Mouse (Mus musculus) inflammation-experienced regulatory T-cells, adult 6 months (primary cell): Measurements from ENCODE around the gene Smarcc1. TPM values are rescaled to one million over a fixed set of nuclear protein-coding genes. Genes with fewer than 3 reads are reported as not detected.
A peak's percentile ranks its signal among the peaks of the same experiment; 100 is the strongest.
"Not testable (repeated sequence)": the region's sequence is repeated elsewhere in the genome, so short reads cannot be mapped to it uniquely, and the experiment has no call there.

Source experiments
- ATAC-seq: one replicate; pipeline ENCODE4 v1.8.0; 2017
- polyA plus RNA-seq, 3 experiments: library from polyadenylated mRNA; unstranded; fragments of 100-300 nt; shearing (Covaris generic); gene quantifications; one replicate each; pipeline ENCODE4 v1.2.1; 2017

Gene Smarcc1
- polyA plus RNA-seq, result 10 to 100 TPM; 25.9 to 35.4 (median 26.2) TPM

DNA sequence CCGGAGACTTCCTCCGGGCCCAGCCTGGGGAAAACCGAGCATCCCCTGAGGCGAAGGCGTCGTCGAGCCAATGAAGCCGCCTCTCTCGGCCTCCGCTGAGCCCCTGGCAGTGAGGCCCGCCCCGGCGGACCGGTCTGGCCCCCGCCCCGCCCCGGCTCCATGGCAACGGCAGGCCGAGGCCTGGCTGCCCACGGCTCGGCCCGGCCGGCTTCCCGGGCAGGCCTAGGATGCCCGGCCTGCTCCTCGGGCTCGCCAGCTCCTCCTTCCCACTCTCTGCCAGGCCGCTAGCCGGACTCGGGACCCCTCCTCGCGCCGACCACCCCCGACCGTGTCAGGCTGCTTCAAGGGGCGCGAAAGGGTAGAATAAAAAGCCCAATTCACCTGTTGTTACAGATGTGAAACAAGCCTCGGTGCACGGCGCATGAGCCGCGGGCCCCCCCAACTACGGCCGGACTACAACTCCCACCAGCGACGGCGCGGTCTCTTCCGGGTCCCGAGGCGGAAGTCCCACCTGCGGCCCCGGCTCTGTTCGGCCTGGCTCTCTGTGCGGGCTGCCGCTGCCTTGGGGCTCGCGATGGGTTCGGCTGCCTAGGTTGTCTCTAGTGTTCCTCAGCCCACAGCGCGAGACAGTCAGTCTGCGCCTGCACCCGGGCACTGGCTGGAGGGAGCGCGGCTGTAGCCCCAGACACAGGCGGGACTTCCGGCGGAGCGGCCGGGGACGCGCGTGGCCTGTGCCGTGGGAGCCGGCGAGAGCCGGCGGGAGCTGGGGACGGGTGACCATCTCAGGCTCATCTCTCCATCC lies at the start of gene Smarcc1:
TSS of gene Smarcc1 (plus strand) at position 732 of the 802 bp plus-strand sequence.
- peak; percentile 93 for ATAC-seq

DNA sequence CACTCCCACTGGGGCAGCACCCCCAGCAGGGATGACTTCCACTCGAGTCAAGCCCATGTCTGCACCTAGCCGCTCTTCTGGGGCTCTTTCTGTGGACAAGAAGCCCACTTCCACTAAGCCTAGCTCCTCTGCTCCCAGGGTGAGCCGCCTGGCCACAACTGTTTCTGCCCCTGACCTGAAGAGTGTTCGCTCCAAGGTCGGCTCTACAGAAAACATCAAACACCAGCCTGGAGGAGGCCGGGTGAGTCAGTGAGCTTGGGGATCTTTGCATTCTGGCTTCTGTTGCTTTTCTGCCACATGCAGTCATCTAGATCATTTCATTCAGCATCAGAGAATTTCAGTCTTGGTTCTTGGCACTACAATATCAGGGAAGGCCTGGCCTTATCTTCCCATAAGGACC lies 48.8 kb upstream of the Smarcc1 start:
- no peak for ATAC-seq

DNA sequence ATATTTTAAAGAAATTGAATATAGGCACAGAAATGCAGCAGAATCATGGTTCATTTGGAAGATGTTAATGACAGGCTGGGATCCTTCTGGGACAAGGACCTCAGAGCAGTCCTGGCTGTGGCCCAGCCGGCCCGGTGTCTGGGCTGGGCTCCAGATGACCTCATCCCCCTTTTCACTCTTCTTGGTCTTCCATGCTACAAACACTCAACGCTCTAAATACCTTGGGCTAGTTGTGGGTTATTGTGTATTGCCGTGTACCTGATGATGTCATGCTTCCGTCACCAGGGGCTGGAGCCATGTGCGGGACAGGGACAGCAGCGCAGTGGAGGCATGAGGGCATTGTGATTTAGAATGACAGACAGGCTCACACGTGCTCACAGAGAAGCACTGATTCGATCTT lies 47.1 kb upstream of the Smarcc1 start:
- no peak for ATAC-seq

DNA sequence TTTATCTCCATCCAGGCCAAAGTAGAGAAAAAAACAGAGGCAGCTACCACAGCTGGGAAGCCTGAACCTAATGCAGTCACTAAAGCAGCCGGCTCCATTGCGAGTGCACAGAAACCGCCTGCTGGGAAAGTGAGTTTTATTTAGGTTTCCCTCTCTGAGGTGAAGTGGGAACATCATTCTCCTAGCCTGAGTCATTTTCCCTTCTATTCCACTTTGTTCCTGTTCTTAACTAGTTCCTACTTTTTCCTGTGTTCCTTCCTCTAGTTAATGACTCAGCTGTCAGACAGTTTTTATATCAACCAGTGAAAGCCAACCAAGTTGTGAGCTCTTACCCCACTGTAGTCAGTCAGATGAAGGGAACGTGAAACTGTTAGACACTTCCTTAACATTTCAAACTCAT lies 46.5 kb upstream of the Smarcc1 start:
- ATAC-seq, result no peak

GRCm38 (mm10) chr9:110071843-110072242 lies 45.7 kb upstream of the Smarcc1 start:
- peak; percentile 38 for ATAC-seq

- not testable (repeated sequence) for ATAC-seq
Measured at GRCm38 (mm10) chr9:110076468-110076867, 41.0 kb upstream of the Smarcc1 start.

GRCm38 (mm10) chr9:110081066-110081465 lies 36.4 kb upstream of the Smarcc1 start:
- no peak for ATAC-seq

DNA sequence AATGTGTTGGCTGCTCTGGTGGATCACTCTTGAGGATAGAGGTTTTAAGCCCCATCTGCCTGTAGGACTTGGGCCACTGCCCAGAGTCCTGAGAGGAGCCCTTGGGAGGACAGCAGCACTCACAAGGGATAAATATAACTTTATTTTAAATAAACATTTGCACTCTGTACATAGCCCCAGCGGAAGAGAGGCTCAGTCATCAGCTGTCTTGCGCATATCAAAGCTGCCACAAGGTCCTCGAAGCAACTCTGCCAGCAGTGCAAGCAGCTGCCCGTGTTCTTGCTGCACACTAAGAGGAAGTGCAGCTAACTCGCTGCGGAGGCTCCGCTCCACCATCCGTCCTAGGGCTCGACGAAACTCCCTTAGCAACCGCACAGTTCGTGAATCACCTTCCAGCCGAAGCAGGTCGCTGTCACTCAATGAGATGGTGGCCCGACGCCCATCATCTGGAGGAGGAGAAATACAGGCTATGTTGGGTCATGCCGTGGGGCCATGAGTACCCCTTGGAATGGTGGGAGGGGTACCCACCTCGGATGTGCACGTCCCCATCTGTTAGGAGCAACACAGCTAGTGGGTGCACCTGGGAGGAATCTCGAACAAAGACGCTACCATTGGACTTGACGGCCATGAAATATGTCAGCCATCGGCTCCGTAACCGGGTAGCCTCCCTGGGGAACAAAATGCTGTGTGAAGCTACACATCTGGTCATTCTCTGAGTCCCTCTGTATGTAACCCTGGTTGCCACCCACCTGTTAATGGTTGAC lies 33.1 kb upstream of the Smarcc1 start:
- no peak for ATAC-seq

- no peak for ATAC-seq
Measured at GRCm38 (mm10) chr9:110085693-110086092, 31.8 kb upstream of the Smarcc1 start.

DNA sequence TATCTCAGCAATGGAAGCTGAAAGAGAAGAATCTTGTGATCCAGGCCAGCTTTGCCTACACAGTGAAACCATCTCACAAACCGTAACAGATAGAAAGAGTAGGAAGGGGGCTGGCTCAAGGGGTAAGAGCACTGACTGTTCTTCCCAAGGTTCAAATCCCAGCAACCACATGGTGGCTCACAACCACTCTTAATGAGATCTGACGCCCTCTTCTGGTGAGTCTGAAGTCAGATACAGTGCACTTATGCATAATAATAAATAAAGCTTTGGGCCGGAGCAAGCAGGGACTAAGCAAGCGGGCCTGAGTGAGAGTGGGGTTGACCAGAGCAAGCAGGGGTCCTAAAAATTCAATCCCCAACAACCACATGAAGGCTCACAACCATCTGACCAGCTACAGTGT lies 24.2 kb upstream of the Smarcc1 start:
- ATAC-seq, result no peak

- no peak for ATAC-seq
Measured at GRCm38 (mm10) chr9:110094761-110095160, 22.7 kb upstream of the Smarcc1 start.

- no peak for ATAC-seq
Measured at GRCm38 (mm10) chr9:110097791-110098190, 19.7 kb upstream of the Smarcc1 start.

- peak; percentile 99 for ATAC-seq
Measured at GRCm38 (mm10) chr9:110100627-110101600, 16.6 kb upstream of the Smarcc1 start.

DNA sequence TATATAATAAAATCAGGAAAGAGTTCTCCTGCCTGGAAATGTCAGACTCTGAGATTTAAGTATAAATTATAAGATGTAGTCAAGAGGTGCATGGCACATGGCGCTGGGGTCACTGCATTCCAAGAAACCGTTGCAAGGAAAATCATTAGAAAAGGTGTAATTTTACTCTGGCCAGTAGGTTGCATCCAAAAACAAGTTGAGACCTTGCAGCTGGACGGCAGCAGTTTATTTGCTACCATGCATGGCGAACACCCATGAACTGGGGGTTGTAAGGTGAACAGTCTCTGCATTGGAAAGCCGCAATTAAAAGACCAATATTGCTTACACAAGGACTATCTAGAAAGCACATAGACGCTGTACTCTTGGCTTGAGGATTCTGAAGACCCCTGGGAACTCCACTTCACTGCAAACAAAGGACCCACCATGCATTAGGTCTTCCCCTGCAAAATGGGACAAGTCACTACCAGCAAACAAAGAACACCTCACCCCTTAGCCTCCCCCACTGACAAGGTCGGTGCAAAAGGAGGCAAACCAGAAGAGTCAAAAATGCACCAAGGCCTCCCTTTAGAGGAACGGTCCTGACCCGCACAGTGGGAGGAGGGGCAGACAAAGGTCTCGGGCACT lies 1.0 kb upstream of the Smarcc1 start:
- no peak for ATAC-seq

DNA sequence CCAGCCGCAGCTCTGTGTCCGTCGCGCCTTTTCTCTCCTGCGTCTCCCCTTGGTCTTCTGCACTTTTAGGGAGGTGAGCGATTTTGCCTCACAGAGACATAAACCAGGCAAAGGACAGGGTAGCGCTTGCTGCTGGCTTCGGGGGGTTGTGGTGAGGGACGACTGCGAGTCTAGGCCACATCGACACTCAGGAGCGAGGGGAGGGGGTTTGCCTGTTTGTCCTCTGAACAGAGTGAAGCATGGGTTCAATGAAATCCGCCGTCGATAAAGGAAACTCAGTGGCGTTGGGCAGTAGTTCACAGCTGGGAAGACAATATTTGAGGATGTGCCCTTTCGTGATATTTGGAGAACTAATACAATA lies 251 bp downstream of the Smarcc1 start, which contains the start of gene Dhx30:
TSS of gene Dhx30 (minus strand) at position 52 of the 361 bp plus-strand sequence.
- ATAC-seq, result peak; percentile 23

- ATAC-seq, result no peak
Measured at GRCm38 (mm10) chr9:110118249-110118648, 741 bp downstream of the Smarcc1 start.

GRCm38 (mm10) chr9:110121424-110121823 lies 3.9 kb downstream of the Smarcc1 start:
- ATAC-seq, result no peak

DNA sequence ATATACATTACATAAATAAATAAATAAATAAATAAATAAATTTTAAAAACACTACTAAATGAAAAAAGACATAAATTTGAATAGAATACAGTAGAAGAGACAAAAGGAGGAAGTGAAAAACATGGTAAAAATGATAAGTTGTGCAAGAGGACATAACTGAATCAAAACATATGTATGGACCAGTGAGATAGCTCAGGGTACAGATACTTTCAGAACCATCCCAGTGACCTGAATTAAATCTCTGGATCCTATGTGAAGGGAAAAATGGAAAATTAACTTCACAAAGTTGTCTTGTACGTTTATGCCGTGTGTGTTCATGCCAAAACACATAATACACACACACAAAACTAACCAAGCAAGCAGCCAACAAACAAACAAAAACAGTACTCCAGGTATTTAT lies 5.8 kb downstream of the Smarcc1 start:
- no peak for ATAC-seq

GRCm38 (mm10) chr9:110124008-110124540 lies 6.6 kb downstream of the Smarcc1 start:
- ATAC-seq, result not testable (repeated sequence)

GRCm38 (mm10) chr9:110130896-110131524 lies 13.5 kb downstream of the Smarcc1 start:
- no peak for ATAC-seq

DNA sequence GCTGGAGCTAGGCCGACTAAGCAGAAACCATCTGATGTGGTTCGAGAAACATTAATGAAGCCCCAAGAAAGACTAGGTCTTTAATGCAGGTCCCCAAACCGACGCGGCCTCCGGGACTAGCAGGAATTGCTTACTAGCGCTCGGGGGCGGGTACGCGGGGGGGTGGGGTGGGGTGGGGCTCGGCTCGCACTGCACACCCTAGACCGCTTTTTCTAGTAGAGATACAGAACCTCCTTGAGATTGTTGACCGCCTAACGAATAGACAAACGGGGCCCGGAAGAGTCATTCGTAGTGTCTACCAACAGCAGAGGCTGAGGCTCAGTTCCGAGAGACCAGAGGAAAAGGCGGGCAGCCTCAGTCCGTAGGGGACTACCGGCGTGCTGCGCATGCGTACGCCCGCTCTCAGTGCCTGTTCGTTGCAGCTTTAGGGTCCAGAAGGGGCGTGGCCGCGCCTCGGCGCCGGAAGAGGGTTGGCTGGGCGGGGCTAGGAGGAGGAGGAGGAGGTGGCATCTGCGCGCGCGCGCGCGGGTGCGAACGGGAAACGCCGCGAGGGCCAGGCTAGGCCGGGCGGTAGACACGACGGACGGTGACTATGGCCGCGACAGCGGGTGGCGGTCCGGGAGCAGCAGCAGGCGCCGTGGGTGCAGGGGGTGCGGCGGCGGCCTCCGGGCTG lies 14.2 kb downstream of the Smarcc1 start:
- peak; percentile 95 for ATAC-seq
